22 mouse cellular contexts compared by ENCODE assay signal in genomic region chr1:86977018-86977417, GRCm38 (mm10).
"Had no signal": no experiment of that assay in that cellular context is flagged by ENCODE, and none has a peak within 500 bp of the region (broad histone marks: within the 10 kb centered on the region; RNA-seq: fewer than 3 reads in every experiment).

No protein-coding gene starts in this region.

- H3K4me3 ChIP-seq: limb, embryonic 10.5 days; limb, embryonic 12.5 days; limb, embryonic 13.5 days; limb, embryonic 15.5 days; liver, embryonic 12.5 days; liver, embryonic 13.5 days; liver, embryonic 15.5 days; lung, embryonic 15.5 days; megakaryocyte, embryonic 14.5 days; midbrain, embryonic 10.5 days; midbrain, embryonic 12.5 days; midbrain, embryonic 13.5 days; midbrain, embryonic 15.5 days; neural tube, embryonic 12.5 days had no signal

- H3K27me3 ChIP-seq: limb, embryonic 12.5 days; limb, embryonic 13.5 days; limb, embryonic 15.5 days; liver, embryonic 12.5 days; liver, embryonic 13.5 days; liver, embryonic 15.5 days; lung, embryonic 15.5 days; megakaryocyte, embryonic 14.5 days; midbrain, embryonic 12.5 days; midbrain, embryonic 13.5 days; midbrain, embryonic 15.5 days; neural tube, embryonic 12.5 days had no signal

- H3K36me3 ChIP-seq: liver, embryonic 12.5 days; liver, embryonic 13.5 days; liver, embryonic 15.5 days; lung, embryonic 15.5 days; midbrain, embryonic 10.5 days; midbrain, embryonic 15.5 days had no signal

- H3K27ac ChIP-seq: limb, embryonic 10.5 days; limb, embryonic 12.5 days; limb, embryonic 13.5 days; limb, embryonic 15.5 days; liver, embryonic 12.5 days; liver, embryonic 13.5 days; liver, embryonic 14.5 days; liver, embryonic 15.5 days; lung, embryonic 15.5 days; macrophage; midbrain, embryonic 10.5 days; midbrain, embryonic 12.5 days; midbrain, embryonic 13.5 days; midbrain, embryonic 15.5 days; neural tube, embryonic 12.5 days had no signal

- H3K4me2 ChIP-seq: limb, embryonic 12.5 days; limb, embryonic 13.5 days; limb, embryonic 15.5 days; liver, embryonic 11.5 days; liver, embryonic 12.5 days; liver, embryonic 13.5 days; liver, embryonic 15.5 days; lung, embryonic 14.5 days; lung, embryonic 15.5 days; midbrain, embryonic 11.5 days; midbrain, embryonic 12.5 days; midbrain, embryonic 13.5 days; midbrain, embryonic 15.5 days; neural tube, embryonic 12.5 days had no signal

- H3K9me3 ChIP-seq: limb, embryonic 10.5 days; limb, embryonic 12.5 days; limb, embryonic 13.5 days; limb, embryonic 15.5 days; liver, embryonic 12.5 days; liver, embryonic 13.5 days; liver, embryonic 15.5 days; lung, embryonic 15.5 days; megakaryocyte, embryonic 14.5 days; midbrain, embryonic 10.5 days; midbrain, embryonic 12.5 days; midbrain, embryonic 13.5 days; midbrain, embryonic 15.5 days; neural tube, embryonic 12.5 days had no signal

- H3K4me1 ChIP-seq: limb, embryonic 10.5 days; limb, embryonic 12.5 days; limb, embryonic 13.5 days; limb, embryonic 15.5 days; liver, embryonic 12.5 days; liver, embryonic 13.5 days; liver, embryonic 15.5 days; lung, embryonic 15.5 days; midbrain, embryonic 10.5 days; midbrain, embryonic 12.5 days; midbrain, embryonic 13.5 days; midbrain, embryonic 15.5 days; neural tube, embryonic 12.5 days had no signal

- ATAC-seq: liver, embryonic 12.5 days; liver, postnatal 0 days; lung, postnatal 0 days; midbrain, embryonic 13.5 days; midbrain, embryonic 15.5 days; midbrain, embryonic 16.5 days had no signal

- H3K9ac ChIP-seq: limb, embryonic 12.5 days; limb, embryonic 13.5 days; limb, embryonic 15.5 days; liver, embryonic 12.5 days; liver, embryonic 13.5 days; liver, embryonic 14.5 days; liver, embryonic 15.5 days; liver, postnatal 0 days; lung, embryonic 14.5 days; lung, embryonic 15.5 days; midbrain, embryonic 12.5 days; midbrain, embryonic 13.5 days; midbrain, embryonic 15.5 days; neural tube, embryonic 12.5 days had no signal
